Mouse (Mus musculus) embryonic fibroblast, embryonic 13.5 days (primary cell): ENCODE results near the gene Lcp1. TPM values are rescaled to one million over a fixed set of nuclear protein-coding genes. Genes with fewer than 3 reads are reported as not detected.

Experiments used
- H3K27ac ChIP-seq: 2 replicates; pipeline ENCODE4 v1.5.1; 2012; ENCODE audit warnings: low read length, control low read depth, inconsistent platforms; ENCODE audit not compliant: insufficient read depth
- H3K4me1 ChIP-seq: 2 replicates; pipeline ENCODE4 v1.6.1; 2011; ENCODE audit warnings: low read length; ENCODE audit not compliant: control insufficient read depth, insufficient read depth
- H3K4me3 ChIP-seq: 2 replicates; pipeline ENCODE4 v1.5.1; 2011; ENCODE audit warnings: mild to moderate bottlenecking, control low read depth, low read length; ENCODE audit not compliant: insufficient read depth
- CTCF ChIP-seq: IDR thresholded peaks from 2 replicates; pipeline ENCODE4 v1.5.1; 2011; ENCODE audit warnings: mild to moderate bottlenecking, control low read depth, low read length, moderate library complexity, borderline replicate concordance; ENCODE audit not compliant: insufficient read depth
- POLR2A ChIP-seq: IDR thresholded peaks from 2 replicates; pipeline ENCODE4 v1.6.1; 2011; ENCODE audit warnings: low read depth, mild to moderate bottlenecking, control low read depth, low read length, moderate library complexity
- polyA plus RNA-seq: library from polyadenylated mRNA; stranded (reverse); fragments of >200 nt; gene quantifications from 2 replicates; pipeline ENCODE4 v1.2.4, GENCODE M21; 2011; ENCODE audit warnings: low read depth; ENCODE audit not compliant: missing spikeins, insufficient read length

Lcp1 gene
- polyA plus RNA-seq, 1 experiment: 8.6 TPM

- Histone ChIP-seq H3K27ac (no peak overlapping the region), H3K4me1 (no peaks in the 10 kb centered on the region), H3K4me3 (no peak overlapping the region)
- TF ChIP-seq POLR2A (no peak), CTCF (no peak)
Observed at GRCm38 (mm10) chr14:75151146-75151545, 20.2 kb downstream of the Lcp1 start.

DNA sequence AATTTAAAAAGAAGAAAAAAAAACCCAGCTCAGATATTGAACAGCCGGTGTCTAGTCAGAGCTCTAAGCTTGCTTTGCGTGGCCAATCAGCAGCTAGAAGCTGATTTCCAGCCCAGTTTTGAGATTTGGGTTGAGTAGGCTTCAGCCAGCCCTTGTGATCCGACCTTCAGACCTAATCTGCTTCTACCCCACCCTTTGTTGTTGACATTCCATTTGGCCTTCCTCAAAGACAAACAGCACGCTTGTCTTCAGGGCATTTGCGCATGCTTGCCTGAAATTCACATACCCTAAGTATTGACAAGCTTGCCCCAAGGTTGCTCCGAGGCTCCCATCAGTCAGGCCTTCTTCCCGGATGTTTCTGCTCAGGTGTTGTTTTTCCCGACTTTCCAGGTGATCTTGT, 23.6 kb downstream of the Lcp1 start:
- H3K4me1 ChIP-seq: no peaks in the 10 kb centered on the region
- TF ChIP-seq POLR2A (no peak), CTCF (no peak)
- H3K27ac ChIP-seq: no peak overlapping the region
- H3K4me3 ChIP-seq: no peak overlapping the region

DNA sequence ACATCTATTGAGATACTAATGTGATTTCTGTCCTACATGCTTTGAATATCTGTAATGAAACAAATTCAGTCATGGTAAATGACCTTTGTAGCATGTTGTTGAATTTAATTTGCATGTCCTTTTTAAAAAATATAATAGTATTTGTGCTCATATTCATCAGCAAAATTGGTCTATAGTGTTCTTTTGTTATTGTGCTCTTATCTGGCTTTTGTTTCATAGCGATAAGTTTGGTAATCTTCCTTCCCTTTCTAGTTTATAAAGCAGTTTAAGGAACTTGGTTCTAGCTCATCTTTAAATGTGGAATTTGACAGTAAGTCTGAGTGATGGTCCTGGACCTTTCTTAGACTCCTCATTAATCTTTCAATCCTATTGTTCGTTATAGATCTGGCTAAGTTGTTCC, 28.5 kb downstream of the Lcp1 start:
- H3K4me1 ChIP-seq: no peaks in the 10 kb centered on the region
- H3K4me3 ChIP-seq: no peak overlapping the region
- TF ChIP-seq CTCF (no peak), POLR2A (no peak)
- H3K27ac ChIP-seq: no peak overlapping the region

DNA sequence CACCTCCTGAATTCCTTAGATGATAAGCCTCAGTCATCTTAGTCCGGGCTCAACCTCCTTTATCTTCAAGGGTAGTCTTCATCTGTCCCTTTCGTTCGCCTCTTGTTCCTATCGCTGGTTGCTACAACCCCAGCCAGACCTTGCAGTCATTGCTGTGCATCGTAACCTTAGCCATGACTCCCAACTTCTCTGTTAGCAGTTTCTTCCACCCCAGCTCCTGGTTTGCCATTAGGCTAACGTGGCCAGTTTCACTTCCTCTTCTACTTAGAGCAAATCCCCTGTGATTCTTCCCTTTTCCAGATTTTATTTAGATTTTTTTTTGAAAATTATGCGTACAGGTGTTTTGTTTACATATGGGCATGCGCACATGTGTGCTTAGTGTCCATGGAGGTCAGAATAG, 33.0 kb downstream of the Lcp1 start:
- no peak overlapping the region for H3K27ac ChIP-seq
- H3K4me3 ChIP-seq: no peak overlapping the region
- no peak for TF ChIP-seq POLR2A
- TF ChIP-seq CTCF: no peak
- no peaks in the 10 kb centered on the region for H3K4me1 ChIP-seq

DNA sequence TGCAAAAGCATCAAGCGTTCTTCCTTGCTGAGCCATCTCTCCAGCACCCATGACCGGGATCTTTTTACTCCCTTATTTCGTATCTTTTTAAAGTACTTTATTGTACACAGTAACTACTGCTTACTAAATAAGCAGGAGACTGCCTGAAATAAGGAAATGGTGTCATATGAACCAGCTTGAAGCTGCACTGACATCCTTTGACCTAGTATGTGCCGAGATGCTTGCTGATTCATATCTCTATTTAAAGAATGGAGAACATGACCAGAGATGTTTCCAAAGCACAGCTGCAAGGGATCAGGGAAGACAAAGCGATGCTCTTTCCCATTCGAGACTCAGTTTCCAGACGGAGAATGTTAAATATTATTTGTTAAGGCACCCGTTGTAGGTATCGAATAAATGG, 33.4 kb downstream of the Lcp1 start:
- Histone ChIP-seq H3K27ac (no peak overlapping the region), H3K4me1 (no peaks in the 10 kb centered on the region), H3K4me3 (no peak overlapping the region)
- no peak for TF ChIP-seq CTCF
- TF ChIP-seq POLR2A: no peak

- TF ChIP-seq CTCF: no peak
- TF ChIP-seq POLR2A: no peak
- Histone ChIP-seq H3K4me3 (no peak overlapping the region), H3K27ac (no peak overlapping the region), H3K4me1 (no peaks in the 10 kb centered on the region)
Observed at GRCm38 (mm10) chr14:75165574-75166131, 34.8 kb downstream of the Lcp1 start.

DNA sequence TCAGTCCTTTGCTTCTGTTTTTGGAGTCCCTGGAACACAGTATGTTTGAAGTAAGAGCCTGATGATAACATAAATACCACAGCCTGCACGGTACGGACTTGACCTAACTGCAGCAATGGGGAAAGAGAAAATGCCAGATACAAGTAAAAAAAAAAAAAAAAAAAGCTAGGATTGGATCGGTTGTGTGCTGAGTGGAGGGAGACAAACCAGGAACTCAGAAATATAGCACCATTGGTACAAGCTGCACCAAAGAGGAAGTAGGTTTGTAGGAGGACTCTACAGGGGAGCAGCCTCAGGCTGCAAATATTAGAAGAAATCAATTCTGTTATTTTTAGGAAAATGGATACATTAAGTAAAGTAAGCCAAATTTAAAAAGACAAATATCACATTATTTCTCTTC, 37.6 kb downstream of the Lcp1 start:
- no peak overlapping the region for H3K27ac ChIP-seq
- TF ChIP-seq CTCF (no peak), POLR2A (no peak)
- H3K4me3 ChIP-seq: no peak overlapping the region
- H3K4me1 ChIP-seq: no peaks in the 10 kb centered on the region

DNA sequence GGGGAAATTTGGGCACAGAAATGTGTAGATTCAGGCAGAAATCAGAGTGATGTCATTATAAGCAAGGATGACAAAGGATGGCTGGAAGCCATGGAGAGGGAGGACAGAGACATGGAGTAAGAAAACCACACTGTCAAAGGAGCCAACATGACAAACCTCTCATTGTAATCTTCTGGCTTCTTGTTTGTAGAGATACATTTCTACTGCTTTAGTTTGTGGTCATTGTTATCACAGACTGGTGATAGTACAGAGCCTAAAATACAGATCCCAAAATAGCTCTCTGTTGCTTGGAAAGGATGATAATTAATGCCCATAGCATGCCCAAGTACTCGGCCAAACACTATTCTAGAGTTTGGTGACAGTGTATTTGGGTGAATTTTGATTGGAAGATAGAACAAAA, 39.6 kb downstream of the Lcp1 start:
- Histone ChIP-seq H3K4me3 (no peak overlapping the region), H3K4me1 (no peaks in the 10 kb centered on the region), H3K27ac (no peak overlapping the region)
- TF ChIP-seq CTCF (no peak), POLR2A (no peak)

- H3K4me1 ChIP-seq: no peaks in the 10 kb centered on the region
- H3K27ac ChIP-seq: no peak overlapping the region
- TF ChIP-seq POLR2A: no peak
- TF ChIP-seq CTCF: no peak
- H3K4me3 ChIP-seq: no peak overlapping the region
Observed at GRCm38 (mm10) chr14:75174296-75174695, 43.4 kb downstream of the Lcp1 start.

- Histone ChIP-seq H3K4me3 (no peak overlapping the region), H3K4me1 (no peaks in the 10 kb centered on the region), H3K27ac (no peak overlapping the region)
- TF ChIP-seq CTCF: no peak
- no peak for TF ChIP-seq POLR2A
Observed at GRCm38 (mm10) chr14:75174731-75175555, 44.0 kb downstream of the Lcp1 start.
